Mouse (Mus musculus) ES-Bruce4 (cell line): ENCODE data around the gene Dnase1l2.

Experiments used
- CTCF ChIP-seq: IDR thresholded peaks from one replicate; pipeline ENCODE4 v1.8.1; 2011; ENCODE audit warnings: low read depth, low read length
- EP300 ChIP-seq: IDR thresholded peaks from 2 replicates; pipeline ENCODE4 v1.6.1; 2011; ENCODE audit warnings: low read depth, low read length; ENCODE audit not compliant: insufficient read depth
- POLR2A ChIP-seq: IDR thresholded peaks from one replicate; pipeline ENCODE4 v1.8.1; 2011; ENCODE audit warnings: low read length; ENCODE audit not compliant: insufficient read depth

- TF ChIP-seq CTCF (no peak), POLR2A (no peak), EP300 (no peak)
These were observed 38.3 kb upstream of the Dnase1l2 start for GRCm38 (mm10) chr17:24481027-24481815.
